Mouse (Mus musculus): ENCODE results near the gene Nup155. TPM values are rescaled to one million over a fixed set of nuclear protein-coding genes. Genes with fewer than 3 reads are reported as not detected.
A peak's percentile ranks its signal among the peaks of the same experiment; 100 is the strongest.

The Nup155 gene
- polyA plus RNA-seq, 1 experiment from 2014 or later = 7.2 TPM

DNA sequence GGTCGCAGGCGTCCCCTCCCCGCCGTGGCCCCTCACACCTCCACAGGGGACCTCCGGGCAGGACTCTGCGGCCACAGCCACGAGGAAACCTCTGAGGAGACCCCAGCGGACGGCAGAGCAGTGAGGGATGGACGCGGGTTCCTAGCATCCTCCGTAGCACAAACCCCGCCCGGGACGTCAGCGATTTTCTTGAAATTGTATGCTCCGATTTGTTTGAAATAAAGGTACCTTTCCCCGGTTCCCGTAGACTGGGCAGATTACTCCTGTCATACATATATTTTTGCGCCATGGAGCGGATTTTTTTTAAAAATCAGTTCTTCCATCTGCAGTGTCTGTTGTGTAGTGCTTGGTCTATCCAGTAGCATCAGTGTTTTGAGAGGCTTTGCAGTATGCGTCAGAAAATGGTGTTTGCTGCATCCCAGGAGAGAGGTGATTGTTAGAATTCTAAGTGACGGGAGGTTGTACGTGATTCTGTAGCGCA lies 60.2 kb downstream of the Nup155 start:
- DNase-seq (ENCODE audit: low spot score) = peak; percentile 54
- ATAC-seq (replicated peaks; ENCODE audit: low FRiP score, low read depth) = peak; percentile 71; the same call in 1 of the 2 replicates
- Histone ChIP-seq H3K9ac (ENCODE audit: low read depth, low read length) (peak overlapping the region; percentile 84), H3K27ac (peak overlapping the region; percentile 37; the same call in 1 of the 2 replicates), H3K36me3 (ENCODE audit: insufficient read depth, low read length) (peaks cover 8% of the 10 kb centered on the region; the same call in 1 of the 2 replicates), H3K27me3 (ENCODE audit: insufficient read depth, low read length) (no peaks in the 10 kb centered on the region), H3K4me3 (replicated peaks; ENCODE audit: low read depth, low read length) (peak overlapping the region; percentile 85), H3K9me3 (replicated peaks; ENCODE audit: low read length) (no peaks in the 10 kb centered on the region), H3K4me2 (ENCODE audit: low read length) (peak overlapping the region; percentile 74), H3K4me1 (replicated peaks; ENCODE audit: insufficient read depth, low read length) (no peaks in the 10 kb centered on the region)
- no peak for TF ChIP-seq CTCF (IDR thresholded peaks at IDR 0.05; ENCODE audit: low read depth)
- WGBS = under 1% methylated on average over 25 of the region's 25 CpGs

DNA sequence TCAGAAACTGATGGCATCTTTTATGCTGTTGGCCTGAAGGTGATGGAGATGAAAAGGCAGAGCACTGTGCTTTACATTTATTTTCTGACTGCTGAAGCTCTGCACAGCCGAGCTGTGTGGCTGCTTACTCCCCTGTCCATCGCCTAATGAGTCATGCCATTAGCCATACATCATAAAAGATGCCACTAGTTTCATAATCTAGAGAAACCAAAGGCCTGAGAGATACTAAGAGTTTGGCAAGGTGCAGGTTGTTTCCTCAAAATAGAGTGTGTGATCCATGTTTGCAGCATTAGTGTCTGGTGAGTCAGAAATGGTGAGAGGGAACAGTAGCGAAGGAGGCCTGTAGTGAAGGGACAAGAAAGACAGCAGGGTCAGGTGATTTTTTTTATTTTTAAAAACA lies 80.5 kb downstream of the Nup155 start:
- WGBS = 92% methylated on average over 3 of the region's 3 CpGs
- Histone ChIP-seq H3K4me1 (replicated peaks; ENCODE audit: insufficient read depth, low read length) (no peaks in the 10 kb centered on the region), H3K4me2 (ENCODE audit: low read length) (no peak overlapping the region), H3K9me3 (replicated peaks; ENCODE audit: low read length) (no peaks in the 10 kb centered on the region), H3K4me3 (replicated peaks; ENCODE audit: low read depth, low read length) (no peak overlapping the region), H3K27me3 (ENCODE audit: insufficient read depth, low read length) (no peaks in the 10 kb centered on the region), H3K27ac (no peak overlapping the region), H3K36me3 (ENCODE audit: insufficient read depth, low read length) (peaks cover 40% of the 10 kb centered on the region), H3K9ac (ENCODE audit: low read depth, low read length) (no peak overlapping the region)
- DNase-seq (ENCODE audit: low spot score) (no peak), ATAC-seq (replicated peaks; ENCODE audit: low FRiP score, low read depth) (no peak)
- TF ChIP-seq CTCF (IDR thresholded peaks at IDR 0.05; ENCODE audit: low read depth) = no peak

DNA sequence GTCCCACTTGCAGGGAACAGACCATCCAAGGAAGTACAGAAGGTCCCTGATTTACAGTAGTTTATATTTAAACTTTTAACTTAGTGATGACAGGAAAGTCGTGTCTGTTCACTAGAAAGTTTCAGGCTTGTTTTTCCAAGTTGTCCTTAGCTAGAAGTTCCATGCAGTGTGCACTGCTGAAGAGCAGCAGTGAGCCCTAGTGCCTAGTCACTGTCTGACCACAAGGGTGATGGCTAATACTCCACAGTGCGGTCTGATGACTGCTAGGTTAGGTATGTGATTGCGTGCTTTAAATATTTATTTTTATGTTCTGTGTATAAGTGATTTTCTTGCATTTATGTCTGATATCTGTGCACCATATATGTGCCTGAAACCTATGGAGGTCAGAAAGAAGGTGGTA lies 81.4 kb downstream of the Nup155 start:
- no peak overlapping the region for H3K27ac ChIP-seq
- no peak overlapping the region for H3K4me2 ChIP-seq (ENCODE audit: low read length)
- 94% methylated on average over 3 of the region's 3 CpGs for WGBS
- no peak for DNase-seq (ENCODE audit: low spot score)
- H3K4me1 ChIP-seq (replicated peaks; ENCODE audit: insufficient read depth, low read length) = no peaks in the 10 kb centered on the region
- H3K36me3 ChIP-seq (ENCODE audit: insufficient read depth, low read length) = peaks cover 47% of the 10 kb centered on the region
- H3K27me3 ChIP-seq (ENCODE audit: insufficient read depth, low read length) = no peaks in the 10 kb centered on the region
- no peak for ATAC-seq (replicated peaks; ENCODE audit: low FRiP score, low read depth)
- H3K4me3 ChIP-seq (replicated peaks; ENCODE audit: low read depth, low read length) = no peak overlapping the region
- TF ChIP-seq CTCF (IDR thresholded peaks at IDR 0.05; ENCODE audit: low read depth) = no peak
- no peak overlapping the region for H3K9ac ChIP-seq (ENCODE audit: low read depth, low read length)
- no peaks in the 10 kb centered on the region for H3K9me3 ChIP-seq (replicated peaks; ENCODE audit: low read length)

DNA sequence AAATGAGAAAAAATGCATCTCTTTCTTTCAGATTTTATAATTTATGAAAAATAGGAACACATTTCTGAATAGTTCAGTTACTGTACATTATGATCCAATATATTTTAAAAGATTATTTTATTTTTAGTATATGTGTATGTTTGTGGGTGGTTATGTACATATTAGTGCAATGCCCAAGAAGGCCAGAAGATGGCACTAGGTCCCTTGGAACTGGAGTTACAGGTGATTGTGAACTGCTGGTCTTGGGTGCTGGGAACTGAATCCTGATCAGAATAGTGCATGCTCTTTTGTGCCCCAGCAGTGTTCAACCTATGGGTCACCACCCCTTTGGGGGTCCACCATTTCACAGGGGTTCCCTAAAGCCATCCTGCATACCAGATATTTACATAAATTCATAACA lies 91.2 kb downstream of the Nup155 start:
- no peak overlapping the region for H3K4me3 ChIP-seq (replicated peaks; ENCODE audit: low read depth, low read length)
- H3K9ac ChIP-seq (ENCODE audit: low read depth, low read length) = no peak overlapping the region
- TF ChIP-seq CTCF (IDR thresholded peaks at IDR 0.05; ENCODE audit: low read depth) = peak; percentile 41
- H3K4me2 ChIP-seq (ENCODE audit: low read length) = no peak overlapping the region
- H3K27ac ChIP-seq = no peak overlapping the region
- H3K27me3 ChIP-seq (ENCODE audit: insufficient read depth, low read length) = no peaks in the 10 kb centered on the region
- no peaks in the 10 kb centered on the region for H3K9me3 ChIP-seq (replicated peaks; ENCODE audit: low read length)
- peaks cover 37% of the 10 kb centered on the region for H3K36me3 ChIP-seq (ENCODE audit: insufficient read depth, low read length)
- DNase-seq (ENCODE audit: low spot score) (no peak), ATAC-seq (replicated peaks; ENCODE audit: low FRiP score, low read depth) (no peak)
- no peaks in the 10 kb centered on the region for H3K4me1 ChIP-seq (replicated peaks; ENCODE audit: insufficient read depth, low read length)

DNA sequence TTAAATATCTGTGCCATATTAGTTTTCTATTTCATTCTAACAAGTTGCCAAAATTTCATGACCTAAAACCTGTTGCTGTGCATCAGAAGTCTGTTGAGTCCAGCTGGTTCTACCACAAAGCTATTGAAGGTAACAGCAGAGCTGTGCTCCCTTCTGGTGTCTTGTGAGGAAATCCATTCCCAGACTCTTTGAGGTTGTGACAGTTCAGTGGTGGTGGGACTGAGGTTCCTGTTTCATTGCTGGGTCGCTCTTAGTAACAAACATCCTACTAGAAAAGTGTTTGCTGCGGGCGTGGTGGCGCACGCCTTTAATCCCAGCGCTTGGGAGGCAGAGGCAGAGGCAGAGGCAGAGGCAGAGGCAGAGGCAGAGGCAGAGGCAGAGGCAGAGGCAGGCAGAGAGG lies 99.3 kb downstream of the Nup155 start:
- H3K4me1 ChIP-seq (replicated peaks; ENCODE audit: insufficient read depth, low read length) = no peaks in the 10 kb centered on the region
- TF ChIP-seq CTCF (IDR thresholded peaks at IDR 0.05; ENCODE audit: low read depth) = no peak
- no peak for ATAC-seq (replicated peaks; ENCODE audit: low FRiP score, low read depth)
- no peak for DNase-seq (ENCODE audit: low spot score)
- H3K27me3 ChIP-seq (ENCODE audit: insufficient read depth, low read length) = no peaks in the 10 kb centered on the region
- 93% methylated on average over 6 of the region's 6 CpGs for WGBS
- no peak overlapping the region for H3K4me3 ChIP-seq (replicated peaks; ENCODE audit: low read depth, low read length)
- no peaks in the 10 kb centered on the region for H3K9me3 ChIP-seq (replicated peaks; ENCODE audit: low read length)
- no peak overlapping the region for H3K4me2 ChIP-seq (ENCODE audit: low read length)
- no peak overlapping the region for H3K9ac ChIP-seq (ENCODE audit: low read depth, low read length)
- H3K36me3 ChIP-seq (ENCODE audit: insufficient read depth, low read length) = peaks cover 27% of the 10 kb centered on the region
- H3K27ac ChIP-seq = no peak overlapping the region

Other genes with a start within 250 kb of the Nup155 start
- gene Wdr70, start 10.1 kb upstream of the Nup155 start, polyA plus RNA-seq (2015; fragmentation: Nextera tagmentation; extraction: Ambion mirVana) = 39.5 and 46.3 TPM in 2 replicates
- gene Cplane1, start 59.8 kb downstream of the Nup155 start, polyA plus RNA-seq (2015; fragmentation: Nextera tagmentation; extraction: Ambion mirVana) = 5.4 and 5.6 TPM in 2 replicates